Mouse (Mus musculus) T-cell, adult 2 months (primary cell): ENCODE measurements around the gene Gm4305.
"Not testable (repeated sequence)": the region's sequence is repeated elsewhere in the genome, so short reads cannot be mapped to it uniquely, and the experiment has no call there.

Source experiments
- DNase-seq: peaks from one replicate; pipeline ENCODE4 v3.0.0; 2022; ENCODE audit warnings: low spot score

Gm4305 gene

DNA sequence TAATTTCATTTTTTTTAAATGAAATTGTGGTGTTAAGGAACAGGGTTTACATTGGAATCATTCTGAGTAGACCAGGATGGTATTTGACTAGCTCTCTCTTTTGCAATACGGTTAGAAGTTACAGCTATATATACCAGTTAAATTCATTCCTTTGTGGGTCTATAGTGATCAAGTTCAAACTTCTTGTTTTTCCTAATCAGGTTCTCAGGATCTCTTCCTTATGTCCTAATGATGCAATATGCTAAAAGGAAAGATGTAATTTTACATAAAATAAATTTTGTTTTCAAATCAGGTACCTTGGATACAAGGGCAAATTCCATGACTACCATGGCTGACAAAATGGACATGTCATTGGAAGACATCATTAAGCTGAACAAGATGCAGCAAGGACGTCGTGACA is at the start of gene Gm4305:
TSS of gene Gm4305 (plus strand) at position 301 of the 400 bp plus-strand sequence.
- DNase-seq = not testable (repeated sequence)

DNA sequence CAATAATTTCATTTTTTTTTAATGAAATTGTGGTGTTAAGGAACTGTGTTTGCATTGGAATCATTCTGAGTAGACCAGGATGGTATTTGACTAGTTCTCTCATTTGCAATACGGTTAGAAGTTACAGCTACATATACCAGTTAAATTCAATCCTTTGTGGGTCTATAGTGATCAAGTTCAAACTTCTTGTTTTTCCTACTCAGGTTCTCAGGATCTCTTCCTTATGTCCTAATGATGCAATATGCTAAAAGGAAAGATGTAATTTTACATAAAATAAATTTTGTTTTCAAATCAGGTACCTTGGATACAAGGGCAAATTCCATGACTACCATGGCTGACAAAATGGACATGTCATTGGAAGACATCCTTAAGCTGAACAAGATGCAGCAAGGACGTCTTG is 15.5 kb upstream of the Gm4305 start, which contains the start of gene Gm4301:
TSS of gene Gm4301 (plus strand) at position 301 of the 400 bp plus-strand sequence.
- not testable (repeated sequence) for DNase-seq

DNA sequence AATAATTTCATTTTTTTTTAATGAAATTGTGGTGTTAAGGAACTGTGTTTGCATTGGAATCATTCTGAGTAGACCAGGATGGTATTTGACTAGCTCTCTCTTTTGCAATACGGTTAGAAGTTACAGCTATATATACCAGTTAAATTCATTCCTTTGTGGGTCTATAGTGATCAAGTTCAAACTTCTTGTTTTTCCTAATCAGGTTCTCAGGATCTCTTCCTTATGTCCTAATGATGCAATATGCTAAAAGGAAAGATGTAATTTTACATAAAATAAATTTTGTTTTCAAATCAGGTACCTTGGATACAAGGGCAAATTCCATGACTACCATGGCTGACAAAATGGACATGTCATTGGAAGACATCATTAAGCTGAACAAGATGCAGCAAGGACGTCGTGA is 10.4 kb upstream of the Gm4305 start, which contains the start of gene Gm4302:
TSS of gene Gm4302 (plus strand) at position 301 of the 400 bp plus-strand sequence.
- not testable (repeated sequence) for DNase-seq

DNA sequence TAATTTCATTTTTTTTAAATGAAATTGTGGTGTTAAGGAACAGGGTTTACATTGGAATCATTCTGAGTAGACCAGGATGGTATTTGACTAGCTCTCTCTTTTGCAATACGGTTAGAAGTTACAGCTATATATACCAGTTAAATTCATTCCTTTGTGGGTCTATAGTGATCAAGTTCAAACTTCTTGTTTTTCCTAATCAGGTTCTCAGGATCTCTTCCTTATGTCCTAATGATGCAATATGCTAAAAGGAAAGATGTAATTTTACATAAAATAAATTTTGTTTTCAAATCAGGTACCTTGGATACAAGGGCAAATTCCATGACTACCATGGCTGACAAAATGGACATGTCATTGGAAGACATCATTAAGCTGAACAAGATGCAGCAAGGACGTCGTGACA is 5.2 kb upstream of the Gm4305 start, which contains the start of gene Gm4303:
TSS of gene Gm4303 (plus strand) at position 301 of the 400 bp plus-strand sequence.
- not testable (repeated sequence) for DNase-seq

DNA sequence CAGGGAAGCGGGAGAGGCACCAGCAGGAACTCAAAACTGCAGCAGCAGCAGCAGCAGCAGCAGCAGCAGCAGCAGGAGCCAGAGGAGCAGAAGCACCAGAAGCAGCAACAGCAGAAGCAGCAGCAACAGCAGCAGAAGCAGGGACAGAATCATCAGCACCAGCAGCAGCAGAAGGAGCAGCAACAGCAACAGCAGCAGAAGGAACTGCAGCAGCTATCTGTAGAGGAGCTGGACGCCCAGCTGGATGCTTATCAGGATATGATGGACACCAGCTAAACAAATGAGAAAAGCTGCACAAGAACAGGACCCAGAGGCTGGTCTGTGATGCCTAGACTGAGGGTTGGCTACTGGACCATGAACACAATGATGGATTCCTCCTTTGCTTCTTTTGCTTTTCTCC is 5.9 kb downstream of the Gm4305 start:
- DNase-seq = peak; percentile 0

DNA sequence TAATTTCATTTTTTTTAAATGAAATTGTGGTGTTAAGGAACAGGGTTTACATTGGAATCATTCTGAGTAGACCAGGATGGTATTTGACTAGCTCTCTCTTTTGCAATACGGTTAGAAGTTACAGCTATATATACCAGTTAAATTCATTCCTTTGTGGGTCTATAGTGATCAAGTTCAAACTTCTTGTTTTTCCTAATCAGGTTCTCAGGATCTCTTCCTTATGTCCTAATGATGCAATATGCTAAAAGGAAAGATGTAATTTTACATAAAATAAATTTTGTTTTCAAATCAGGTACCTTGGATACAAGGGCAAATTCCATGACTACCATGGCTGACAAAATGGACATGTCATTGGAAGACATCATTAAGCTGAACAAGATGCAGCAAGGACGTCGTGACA is 10.1 kb downstream of the Gm4305 start, which contains the start of gene Gm4307:
TSS of gene Gm4307 (plus strand) at position 301 of the 400 bp plus-strand sequence.
- not testable (repeated sequence) for DNase-seq

DNA sequence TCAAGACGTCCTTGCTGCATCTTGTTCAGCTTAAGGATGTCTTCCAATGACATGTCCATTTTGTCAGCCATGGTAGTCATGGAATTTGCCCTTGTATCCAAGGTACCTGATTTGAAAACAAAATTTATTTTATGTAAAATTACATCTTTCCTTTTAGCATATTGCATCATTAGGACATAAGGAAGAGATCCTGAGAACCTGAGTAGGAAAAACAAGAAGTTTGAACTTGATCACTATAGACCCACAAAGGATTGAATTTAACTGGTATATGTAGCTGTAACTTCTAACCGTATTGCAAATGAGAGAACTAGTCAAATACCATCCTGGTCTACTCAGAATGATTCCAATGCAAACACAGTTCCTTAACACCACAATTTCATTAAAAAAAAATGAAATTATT is 31.6 kb downstream of the Gm4305 start, which contains the start of gene Gm4312:
TSS of gene Gm4312 (minus strand) at position 101 of the 400 bp plus-strand sequence.
- not testable (repeated sequence) for DNase-seq
